Mouse (Mus musculus) liver, embryonic 14.5 days (tissue): ENCODE measurements at regions not wholly inside any gene's neighbourhood (a gene's known extent, or its start where the extent isn't known, plus 50 kb on each side); places are given as distances from the start of the nearest gene placed in this dataset.

Source experiments
- ATAC-seq: fragments of 200-750 bp; cut with Nextera tagmentation; 2 replicates; pipeline ENCODE4 v1.8.0; 2017; ENCODE audit warnings: moderate number of reproducible peaks, mild to moderate bottlenecking, moderate library complexity; ENCODE audit not compliant: insufficient read depth
- DNase-seq, 3 experiments: peaks; one replicate each; pipeline ENCODE4 v3.0.0-alpha.2; 2012 to 2013; ENCODE audit warnings: low read depth in 3 of 3, low spot score in 3 of 3
- H3K27ac ChIP-seq: fragments of 300-500 bp; sonication (generic); 2 replicates; pipeline ENCODE4 v1.5.1; 2014; ENCODE audit warnings: moderate library complexity, mild to moderate bottlenecking, control low read depth, inconsistent platforms
- H3K27me3 ChIP-seq: fragments of 300-500 bp; sonication (generic); 2 replicates; pipeline ENCODE4 v1.6.1; 2014; ENCODE audit warnings: mild to moderate bottlenecking, low read length, moderate library complexity; ENCODE audit not compliant: control insufficient read depth, insufficient read depth
- H3K36me3 ChIP-seq: fragments of 300-500 bp; sonication (generic); replicated peaks from 2 replicates; pipeline ENCODE4 v1.6.1; 2014; ENCODE audit warnings: low read depth; ENCODE audit not compliant: control insufficient read depth, insufficient read depth
- H3K4me1 ChIP-seq, 2 experiments: fragments of 200-500 bp in 1 of 2; fragments of 300-500 bp in 1 of 2; sonication (generic) in 1 of 2; replicated peaks; 2 replicates each; pipeline ENCODE4 v1.6.1; 2012 to 2014; ENCODE audit warnings: antibody characterized with exemption in 1 of 2, inconsistent platforms in 1 of 2, low read length in 1 of 2; ENCODE audit not compliant: control insufficient read depth in 2 of 2, insufficient read depth in 2 of 2
- H3K4me2 ChIP-seq: fragments of 300-500 bp; sonication (generic); 2 replicates; pipeline ENCODE4 v1.6.1; 2014; ENCODE audit warnings: low read depth, mild to moderate bottlenecking, control low read depth, moderate library complexity
- H3K4me3 ChIP-seq, 2 experiments: fragments of 200-500 bp in 1 of 2; fragments of 300-500 bp in 1 of 2; sonication (generic) in 1 of 2; 2 replicates each; pipeline ENCODE4 v1.5.1; 2012 to 2014; ENCODE audit warnings: low read depth in 2 of 2, low read length in 2 of 2, mild to moderate bottlenecking in 2 of 2, control low read depth in 1 of 2, inconsistent platforms in 1 of 2, moderate library complexity in 1 of 2; ENCODE audit not compliant: insufficient read depth in 1 of 2
- H3K9ac ChIP-seq: fragments of 300-500 bp; sonication (generic); replicated peaks from 2 replicates; pipeline ENCODE4 v1.6.1; 2014; ENCODE audit warnings: mild to moderate bottlenecking, control low read depth, moderate library complexity
- H3K9me3 ChIP-seq: fragments of 300-500 bp; sonication (generic); 2 replicates; pipeline ENCODE4 v1.6.1; 2016; ENCODE audit warnings: low read length, mixed read lengths; ENCODE audit not compliant: control insufficient read depth
- CTCF ChIP-seq: IDR thresholded peaks from 2 replicates; pipeline ENCODE4 v1.5.1; 2016; ENCODE audit warnings: antibody characterized with exemption, low read depth, control low read depth
- EP300 ChIP-seq: IDR thresholded peaks from 2 replicates; pipeline ENCODE4 v1.6.1; 2016; ENCODE audit warnings: antibody characterized with exemption, low read depth
- WGBS: fragments of 180-500 bp; shearing (Covaris S2); extraction: QIAGEN DNeasy Blood & Tissue Kit; methylation state at CpG from one replicate; pipeline ENCODE4 v1.1.7; 2014; ENCODE audit not compliant: insufficient replicate concordance; 5-methylcytosine and 5-hydroxymethylcytosine counted together

GRCm38 (mm10) chr2:50513276-50513675, 216.7 kb upstream of the Mmadhc start:
- H3K4me2 ChIP-seq: no peak overlapping the region
- 75% methylated on average over 4 of the region's 4 CpGs for WGBS
- no peak overlapping the region for H3K4me3 ChIP-seq
- no peaks in the 10 kb centered on the region for H3K4me1 ChIP-seq
- ATAC-seq: no peak
- no peak overlapping the region for H3K27ac ChIP-seq
- no peak for DNase-seq
- no peak overlapping the region for H3K9ac ChIP-seq
- no peaks in the 10 kb centered on the region for H3K9me3 ChIP-seq
- no peaks in the 10 kb centered on the region for H3K27me3 ChIP-seq
- H3K36me3 ChIP-seq: no peaks in the 10 kb centered on the region
- TF ChIP-seq CTCF: no peak
- no peak for TF ChIP-seq EP300

GRCm38 (mm10) chr2:50498713-50499112, 202.1 kb upstream of the Mmadhc start:
- TF ChIP-seq CTCF (no peak), EP300 (no peak)
- no peak for ATAC-seq
- DNase-seq: no peak

GRCm38 (mm10) chr2:50496057-50496433, 199.4 kb upstream of the Mmadhc start:
- Histone ChIP-seq H3K9me3 (no peaks in the 10 kb centered on the region), H3K36me3 (no peaks in the 10 kb centered on the region), H3K27ac (no peak overlapping the region), H3K4me1 (no peaks in the 10 kb centered on the region), H3K4me3 (no peak overlapping the region), H3K9ac (no peak overlapping the region), H3K27me3 (no peaks in the 10 kb centered on the region), H3K4me2 (no peak overlapping the region)
- WGBS: 56% methylated on average over 3 of the region's 3 CpGs
- ATAC-seq: no peak
- TF ChIP-seq EP300: no peak
- TF ChIP-seq CTCF: no peak
- no peak for DNase-seq

More at GRCm38 (mm10) chr2:50498713-50499112, 202.1 kb upstream of the Mmadhc start:
- no peak overlapping the region for H3K4me2 ChIP-seq
- H3K9me3 ChIP-seq: no peaks in the 10 kb centered on the region
- H3K27ac ChIP-seq: no peak overlapping the region
- no peak overlapping the region for H3K9ac ChIP-seq
- H3K27me3 ChIP-seq: no peaks in the 10 kb centered on the region
- 54% methylated on average over 8 of the region's 8 CpGs for WGBS
- no peaks in the 10 kb centered on the region for H3K4me1 ChIP-seq
- no peaks in the 10 kb centered on the region for H3K36me3 ChIP-seq
- H3K4me3 ChIP-seq: no peak overlapping the region

GRCm38 (mm10) chr2:50495141-50496056, 198.8 kb upstream of the Mmadhc start:
- WGBS: 50% methylated on average over 5 of the region's 5 CpGs
- TF ChIP-seq CTCF (no peak), EP300 (no peak)

GRCm38 (mm10) chr2:50493597-50494335, 197.2 kb upstream of the Mmadhc start:
- TF ChIP-seq EP300 (no peak), CTCF (no peak)
- Histone ChIP-seq H3K27ac (no peak overlapping the region), H3K27me3 (no peaks in the 10 kb centered on the region), H3K36me3 (no peaks in the 10 kb centered on the region), H3K4me1 (no peaks in the 10 kb centered on the region), H3K9me3 (no peaks in the 10 kb centered on the region), H3K9ac (no peak overlapping the region), H3K4me3 (no peak overlapping the region), H3K4me2 (no peak overlapping the region)
- WGBS: 51% methylated on average over 4 of the region's 4 CpGs
- no peak for DNase-seq
- ATAC-seq: no peak

More at GRCm38 (mm10) chr2:50495141-50496056, 198.8 kb upstream of the Mmadhc start:
- H3K4me3 ChIP-seq: no peak overlapping the region
- H3K9ac ChIP-seq: no peak overlapping the region
- no peaks in the 10 kb centered on the region for H3K4me1 ChIP-seq
- H3K36me3 ChIP-seq: no peaks in the 10 kb centered on the region
- H3K27me3 ChIP-seq: no peaks in the 10 kb centered on the region
- no peaks in the 10 kb centered on the region for H3K9me3 ChIP-seq
- H3K27ac ChIP-seq: no peak overlapping the region
- H3K4me2 ChIP-seq: no peak overlapping the region
- DNase-seq: no peak
- ATAC-seq: no peak
